Mouse (Mus musculus): ENCODE results near the gene Rnaseh2a. TPM values are rescaled to one million over a fixed set of nuclear protein-coding genes. Genes with fewer than 3 reads are reported as not detected.

Gene Rnaseh2a
- polyA plus RNA-seq, 1 experiment = 88.1 TPM

- TF ChIP-seq EP300 (IDR thresholded peaks at IDR 0.05; ENCODE audit: insufficient read depth, low read depth, low read length) = no peak
- no peak for TF ChIP-seq CTCF (IDR thresholded peaks at IDR 0.05; ENCODE audit: low read depth, low read length)
- peak overlapping the region; percentile 48 for H3K4me3 ChIP-seq (ENCODE audit: low read depth, low read length)
- H3K4me1 ChIP-seq (ENCODE audit: control insufficient read depth, insufficient read depth, low read length) = no peaks in the 10 kb centered on the region
- H3K27ac ChIP-seq (ENCODE audit: insufficient read depth, low read length) = 0 out of 2 replicates have a peak overlapping the region, but pooled peaks have one; percentile 9
- H3K9me3 ChIP-seq (replicated peaks; ENCODE audit: control insufficient read depth, insufficient read depth, low read length, poor library complexity, severe bottlenecking) = no peaks in the 10 kb centered on the region
- peaks cover 6% of the 10 kb centered on the region for H3K36me3 ChIP-seq (ENCODE audit: control insufficient read depth, insufficient read depth, low read length, poor library complexity, severe bottlenecking)
- peak overlapping the region; percentile 32 for H3K9ac ChIP-seq (ENCODE audit: low read depth, poor library complexity, severe bottlenecking)
- H3K27me3 ChIP-seq (ENCODE audit: control insufficient read depth, insufficient read depth, low read length, poor library complexity, severe bottlenecking) = no peaks in the 10 kb centered on the region
These were observed 16.8 kb downstream of the Rnaseh2a start for GRCm38 (mm10) chr8:84952612-84953255.

- H3K36me3 ChIP-seq (ENCODE audit: control insufficient read depth, insufficient read depth, low read length, poor library complexity, severe bottlenecking) = no peaks in the 10 kb centered on the region
- no peak for TF ChIP-seq EP300 (IDR thresholded peaks at IDR 0.05; ENCODE audit: insufficient read depth, low read depth, low read length)
- no peak for TF ChIP-seq POLR2A (IDR thresholded peaks at IDR 0.05; ENCODE audit: insufficient read depth, low read length)
- TF ChIP-seq CTCF (IDR thresholded peaks at IDR 0.05; ENCODE audit: low read depth, low read length) = no peak
- no peaks in the 10 kb centered on the region for H3K4me1 ChIP-seq (ENCODE audit: control insufficient read depth, insufficient read depth, low read length)
- no peak overlapping the region for H3K27ac ChIP-seq (ENCODE audit: insufficient read depth, low read length)
- H3K27me3 ChIP-seq (ENCODE audit: control insufficient read depth, insufficient read depth, low read length, poor library complexity, severe bottlenecking) = peaks cover 14% of the 10 kb centered on the region; the same call in 1 of the 2 replicates
- no peaks in the 10 kb centered on the region for H3K9me3 ChIP-seq (replicated peaks; ENCODE audit: control insufficient read depth, insufficient read depth, low read length, poor library complexity, severe bottlenecking)
- H3K4me3 ChIP-seq (ENCODE audit: low read depth, low read length) = no peak overlapping the region
- H3K9ac ChIP-seq (ENCODE audit: low read depth, poor library complexity, severe bottlenecking) = no peak overlapping the region
These were observed 19.8 kb downstream of the Rnaseh2a start for GRCm38 (mm10) chr8:84949753-84950152.

- Histone ChIP-seq H3K4me1 (ENCODE audit: control insufficient read depth, insufficient read depth, low read length) (no peaks in the 10 kb centered on the region), H3K9ac (ENCODE audit: low read depth, poor library complexity, severe bottlenecking) (no peak overlapping the region), H3K27me3 (ENCODE audit: control insufficient read depth, insufficient read depth, low read length, poor library complexity, severe bottlenecking) (peaks cover 14% of the 10 kb centered on the region; the same call in 1 of the 2 replicates), H3K27ac (ENCODE audit: insufficient read depth, low read length) (no peak overlapping the region), H3K36me3 (ENCODE audit: control insufficient read depth, insufficient read depth, low read length, poor library complexity, severe bottlenecking) (no peaks in the 10 kb centered on the region), H3K9me3 (replicated peaks; ENCODE audit: control insufficient read depth, insufficient read depth, low read length, poor library complexity, severe bottlenecking) (no peaks in the 10 kb centered on the region), H3K4me3 (ENCODE audit: low read depth, low read length) (no peak overlapping the region)
- TF ChIP-seq EP300 (IDR thresholded peaks at IDR 0.05; ENCODE audit: insufficient read depth, low read depth, low read length) (no peak), POLR2A (IDR thresholded peaks at IDR 0.05; ENCODE audit: insufficient read depth, low read length) (no peak), CTCF (IDR thresholded peaks at IDR 0.05; ENCODE audit: low read depth, low read length) (no peak)
These were observed 22.4 kb downstream of the Rnaseh2a start for GRCm38 (mm10) chr8:84947241-84947545.

- H3K36me3 ChIP-seq (ENCODE audit: control insufficient read depth, insufficient read depth, low read length, poor library complexity, severe bottlenecking) = no peaks in the 10 kb centered on the region
- no peaks in the 10 kb centered on the region for H3K9me3 ChIP-seq (replicated peaks; ENCODE audit: control insufficient read depth, insufficient read depth, low read length, poor library complexity, severe bottlenecking)
- H3K9ac ChIP-seq (ENCODE audit: low read depth, poor library complexity, severe bottlenecking) = peak within 1 kb of the TSS; percentile 81
- peaks cover 14% of the 10 kb centered on the region; the same call in 1 of the 2 replicates for H3K27me3 ChIP-seq (ENCODE audit: control insufficient read depth, insufficient read depth, low read length, poor library complexity, severe bottlenecking)
- TF ChIP-seq POLR2A (IDR thresholded peaks at IDR 0.05; ENCODE audit: insufficient read depth, low read length) (no peak), CTCF (IDR thresholded peaks at IDR 0.05; ENCODE audit: low read depth, low read length) (peak; percentile 68)
- no peaks in the 10 kb centered on the region for H3K4me1 ChIP-seq (ENCODE audit: control insufficient read depth, insufficient read depth, low read length)
- no peak within 1 kb of the TSS for H3K27ac ChIP-seq (ENCODE audit: insufficient read depth, low read length)
- peak within 1 kb of the TSS; percentile 59 for H3K4me3 ChIP-seq (ENCODE audit: low read depth, low read length)
These were observed 22.9 kb downstream of the Rnaseh2a start, which contains the start of gene Rtbdn for GRCm38 (mm10) chr8:84946528-84947240. Rtbdn (plus strand) TSS chr8:84946991.

GRCm38 (mm10) chr8:84945633-84946527, 23.7 kb downstream of the Rnaseh2a start:
- H3K27me3 ChIP-seq (ENCODE audit: control insufficient read depth, insufficient read depth, low read length, poor library complexity, severe bottlenecking) = peaks cover 14% of the 10 kb centered on the region
- TF ChIP-seq CTCF (IDR thresholded peaks at IDR 0.05; ENCODE audit: low read depth, low read length) (peak; percentile 61), EP300 (IDR thresholded peaks at IDR 0.05; ENCODE audit: insufficient read depth, low read depth, low read length) (no peak)
- H3K36me3 ChIP-seq (ENCODE audit: control insufficient read depth, insufficient read depth, low read length, poor library complexity, severe bottlenecking) = no peaks in the 10 kb centered on the region
- no peaks in the 10 kb centered on the region for H3K9me3 ChIP-seq (replicated peaks; ENCODE audit: control insufficient read depth, insufficient read depth, low read length, poor library complexity, severe bottlenecking)
- H3K4me1 ChIP-seq (ENCODE audit: control insufficient read depth, insufficient read depth, low read length) = no peaks in the 10 kb centered on the region
- no peak overlapping the region for H3K27ac ChIP-seq (ENCODE audit: insufficient read depth, low read length)
- H3K4me3 ChIP-seq (ENCODE audit: low read depth, low read length) = peak overlapping the region; percentile 59
- peak overlapping the region; percentile 81 for H3K9ac ChIP-seq (ENCODE audit: low read depth, poor library complexity, severe bottlenecking)

Measured in ES-Bruce4 (cell line).